Mouse (Mus musculus): ENCODE data around the gene Prps1l1. TPM values are rescaled to one million over a fixed set of nuclear protein-coding genes. Genes with fewer than 3 reads are reported as not detected.

The Prps1l1 gene
- polyA plus RNA-seq, 1 experiment from 2014 or later: 0.06 TPM

- ATAC-seq (ENCODE audit: low read depth): no peak
- Histone ChIP-seq H3K9me3 (replicated peaks) (no peaks in the 10 kb centered on the region), H3K9ac (no peak overlapping the region), H3K27me3 (no peaks in the 10 kb centered on the region), H3K36me3 (no peaks in the 10 kb centered on the region), H3K4me1 (replicated peaks) (no peaks in the 10 kb centered on the region), H3K4me2 (no peak overlapping the region), H3K27ac (no peak overlapping the region), H3K4me3 (replicated peaks) (no peak overlapping the region)
- DNase-seq: no peak
These were observed 21.2 kb downstream of the Prps1l1 start for GRCm38 (mm10) chr12:35005748-35006147.

GRCm38 (mm10) chr12:35007851-35008250 lies 23.3 kb downstream of the Prps1l1 start:
- 69% methylated on average over 1 of the region's 1 CpGs for WGBS (ENCODE audit: insufficient replicate concordance)
- no peak for DNase-seq

GRCm38 (mm10) chr12:35008340-35009137 lies 24.0 kb downstream of the Prps1l1 start:
- no peak overlapping the region for H3K4me2 ChIP-seq
- H3K4me1 ChIP-seq (replicated peaks): no peaks in the 10 kb centered on the region
- 67% methylated on average over 11 of the region's 11 CpGs for WGBS (ENCODE audit: insufficient replicate concordance)
- no peaks in the 10 kb centered on the region for H3K27me3 ChIP-seq
- no peaks in the 10 kb centered on the region for H3K9me3 ChIP-seq (replicated peaks)
- H3K4me3 ChIP-seq (replicated peaks): no peak overlapping the region
- no peaks in the 10 kb centered on the region for H3K36me3 ChIP-seq
- no peak overlapping the region for H3K9ac ChIP-seq
- DNase-seq (no peak), ATAC-seq (ENCODE audit: low read depth) (no peak)
- H3K27ac ChIP-seq: no peak overlapping the region

More at GRCm38 (mm10) chr12:35007851-35008250, 23.3 kb downstream of the Prps1l1 start:
- H3K36me3 ChIP-seq: no peaks in the 10 kb centered on the region
- no peak overlapping the region for H3K27ac ChIP-seq
- no peak overlapping the region for H3K4me3 ChIP-seq (replicated peaks)
- no peaks in the 10 kb centered on the region for H3K4me1 ChIP-seq (replicated peaks)
- H3K9me3 ChIP-seq (replicated peaks): no peaks in the 10 kb centered on the region
- no peaks in the 10 kb centered on the region for H3K27me3 ChIP-seq
- no peak overlapping the region for H3K9ac ChIP-seq
- no peak overlapping the region for H3K4me2 ChIP-seq
- no peak for ATAC-seq (ENCODE audit: low read depth)

- Histone ChIP-seq H3K4me1 (replicated peaks) (no peaks in the 10 kb centered on the region), H3K27ac (no peak overlapping the region), H3K9ac (no peak overlapping the region), H3K4me2 (no peak overlapping the region), H3K36me3 (no peaks in the 10 kb centered on the region), H3K4me3 (replicated peaks) (no peak overlapping the region), H3K9me3 (replicated peaks) (no peaks in the 10 kb centered on the region), H3K27me3 (no peaks in the 10 kb centered on the region)
- ATAC-seq (ENCODE audit: low read depth) (no peak), DNase-seq (no peak)
- 56% methylated on average over 1 of the region's 1 CpGs for WGBS (ENCODE audit: insufficient replicate concordance)
These were observed 26.9 kb downstream of the Prps1l1 start for GRCm38 (mm10) chr12:35011462-35011861.

GRCm38 (mm10) chr12:35013950-35014349 lies 29.4 kb downstream of the Prps1l1 start:
- H3K4me2 ChIP-seq: no peak overlapping the region
- no peaks in the 10 kb centered on the region for H3K9me3 ChIP-seq (replicated peaks)
- H3K4me3 ChIP-seq (replicated peaks): no peak overlapping the region
- no peak overlapping the region for H3K9ac ChIP-seq
- whole genome bisulfite sequencing (ENCODE audit: insufficient replicate concordance): 23% methylated on average over 2 of the region's 2 CpGs
- no peaks in the 10 kb centered on the region for H3K4me1 ChIP-seq (replicated peaks)
- no peaks in the 10 kb centered on the region for H3K27me3 ChIP-seq
- H3K27ac ChIP-seq: no peak overlapping the region
- ATAC-seq (ENCODE audit: low read depth) (no peak), DNase-seq (no peak)
- H3K36me3 ChIP-seq: no peaks in the 10 kb centered on the region

- WGBS (ENCODE audit: insufficient replicate concordance): 61% methylated on average over 3 of the region's 3 CpGs
- Histone ChIP-seq H3K36me3 (no peaks in the 10 kb centered on the region), H3K9me3 (replicated peaks) (no peaks in the 10 kb centered on the region), H3K27me3 (no peaks in the 10 kb centered on the region), H3K4me2 (no peak overlapping the region), H3K4me1 (replicated peaks) (no peaks in the 10 kb centered on the region), H3K4me3 (replicated peaks) (no peak overlapping the region), H3K9ac (no peak overlapping the region), H3K27ac (no peak overlapping the region)
- DNase-seq (no peak), ATAC-seq (ENCODE audit: low read depth) (no peak)
These were observed 31.5 kb downstream of the Prps1l1 start for GRCm38 (mm10) chr12:35016056-35016455.

- no peak for ATAC-seq (ENCODE audit: low read depth)
These were observed 32.1 kb downstream of the Prps1l1 start for GRCm38 (mm10) chr12:35016481-35017250.

GRCm38 (mm10) chr12:35018679-35019237 lies 34.2 kb downstream of the Prps1l1 start:
- Histone ChIP-seq H3K27me3 (no peaks in the 10 kb centered on the region), H3K27ac (no peak overlapping the region), H3K36me3 (no peaks in the 10 kb centered on the region), H3K4me2 (no peak overlapping the region), H3K9ac (no peak overlapping the region), H3K9me3 (replicated peaks) (no peaks in the 10 kb centered on the region), H3K4me3 (replicated peaks) (no peak overlapping the region), H3K4me1 (replicated peaks) (no peaks in the 10 kb centered on the region)
- no peak for DNase-seq
- no peak for ATAC-seq (ENCODE audit: low read depth)
- 35% methylated on average over 9 of the region's 9 CpGs for WGBS (ENCODE audit: insufficient replicate concordance)

More at GRCm38 (mm10) chr12:35016481-35017250, 32.1 kb downstream of the Prps1l1 start:
- H3K4me3 ChIP-seq (replicated peaks): no peak overlapping the region
- DNase-seq: no peak
- H3K9me3 ChIP-seq (replicated peaks): no peaks in the 10 kb centered on the region
- H3K27ac ChIP-seq: no peak overlapping the region
- no peaks in the 10 kb centered on the region for H3K36me3 ChIP-seq
- H3K27me3 ChIP-seq: no peaks in the 10 kb centered on the region
- 73% methylated on average over 9 of the region's 9 CpGs for WGBS (ENCODE audit: insufficient replicate concordance)
- H3K4me1 ChIP-seq (replicated peaks): no peaks in the 10 kb centered on the region
- H3K9ac ChIP-seq: no peak overlapping the region
- no peak overlapping the region for H3K4me2 ChIP-seq

GRCm38 (mm10) chr12:35021285-35021684 lies 36.7 kb downstream of the Prps1l1 start:
- no peaks in the 10 kb centered on the region for H3K4me1 ChIP-seq (replicated peaks)
- no peaks in the 10 kb centered on the region for H3K27me3 ChIP-seq
- DNase-seq (no peak), ATAC-seq (ENCODE audit: low read depth) (no peak)
- no peaks in the 10 kb centered on the region for H3K36me3 ChIP-seq
- H3K4me2 ChIP-seq: no peak overlapping the region
- H3K4me3 ChIP-seq (replicated peaks): no peak overlapping the region
- no peak overlapping the region for H3K27ac ChIP-seq
- 58% methylated on average over 9 of the region's 9 CpGs for WGBS (ENCODE audit: insufficient replicate concordance)
- no peaks in the 10 kb centered on the region for H3K9me3 ChIP-seq (replicated peaks)
- H3K9ac ChIP-seq: no peak overlapping the region

GRCm38 (mm10) chr12:35022066-35022465 lies 37.5 kb downstream of the Prps1l1 start:
- WGBS (ENCODE audit: insufficient replicate concordance): 63% methylated on average over 10 of the region's 10 CpGs
- Histone ChIP-seq H3K27ac (no peak overlapping the region), H3K36me3 (no peaks in the 10 kb centered on the region), H3K9me3 (replicated peaks) (no peaks in the 10 kb centered on the region), H3K4me3 (replicated peaks) (no peak overlapping the region), H3K9ac (no peak overlapping the region), H3K4me2 (no peak overlapping the region), H3K27me3 (no peaks in the 10 kb centered on the region), H3K4me1 (replicated peaks) (no peaks in the 10 kb centered on the region)
- ATAC-seq (ENCODE audit: low read depth): no peak
- DNase-seq: no peak

- H3K27ac ChIP-seq: no peak overlapping the region
- 22% methylated on average over 4 of the region's 4 CpGs for WGBS (ENCODE audit: insufficient replicate concordance)
- ATAC-seq (ENCODE audit: low read depth): no peak
These were observed 41.4 kb downstream of the Prps1l1 start for GRCm38 (mm10) chr12:35025916-35026432.

More at GRCm38 (mm10) chr12:35025916-35026432, 41.4 kb downstream of the Prps1l1 start:
- H3K9ac ChIP-seq: no peak overlapping the region
- no peak for DNase-seq
- no peaks in the 10 kb centered on the region for H3K27me3 ChIP-seq
- H3K36me3 ChIP-seq: no peaks in the 10 kb centered on the region
- H3K4me1 ChIP-seq (replicated peaks): no peaks in the 10 kb centered on the region
- no peaks in the 10 kb centered on the region for H3K9me3 ChIP-seq (replicated peaks)
- H3K4me3 ChIP-seq (replicated peaks): no peak overlapping the region
- no peak overlapping the region for H3K4me2 ChIP-seq
